Comparison of ENCODE assay signal across 15 mouse cellular contexts in the genomic region with DNA sequence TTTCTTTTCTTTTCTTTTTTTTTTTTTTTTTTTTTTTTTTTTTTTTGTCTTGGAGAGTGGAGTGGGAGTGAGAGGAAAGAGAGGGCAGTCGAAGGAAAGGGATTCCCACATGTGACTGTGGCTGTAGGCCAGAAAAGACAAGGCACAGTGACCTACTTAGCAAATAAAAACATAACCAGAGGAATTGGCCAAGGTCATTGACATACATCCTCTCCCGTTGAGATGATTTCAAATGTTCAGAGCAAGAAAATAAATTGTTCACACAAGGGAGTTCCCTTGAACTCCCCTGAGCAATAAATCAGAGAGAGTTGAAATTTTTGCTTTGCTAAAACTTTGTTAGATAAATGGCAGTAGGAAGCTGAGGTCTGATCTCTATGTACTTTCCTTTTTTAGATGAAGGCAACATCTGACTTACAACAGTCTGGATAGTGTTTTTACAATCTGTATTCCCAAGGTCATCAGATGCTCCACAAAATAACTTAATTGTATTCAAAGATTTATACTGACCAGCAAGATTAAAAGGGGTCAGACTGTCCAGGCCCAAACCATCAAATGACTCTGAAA.
A peak's percentile ranks its signal among the peaks of the same experiment; 100 is the strongest.
DNase-seq lines count a peak whose midpoint lies in the region; ATAC-seq and TF ChIP-seq lines count a peak whose summit lies in the region.
"Had no signal": no experiment of that assay in that cellular context is flagged by ENCODE, and none has a peak within 500 bp of the region (broad histone marks: within the 10 kb centered on the region; RNA-seq: fewer than 3 reads in every experiment).

No protein-coding gene starts in this region.

- no peaks in the 10 kb centered on the region for H3K36me3 ChIP-seq in hindbrain, postnatal 0 days (ENCODE audit: insufficient read depth, low read length)
- no peaks in the 10 kb centered on the region for H3K36me3 ChIP-seq in hindbrain, embryonic 16.5 days (ENCODE audit: control insufficient read depth, insufficient read depth, low read length)
- H3K36me3 ChIP-seq: G1E; heart, embryonic 15.5 days; intestine, embryonic 15.5 days; liver, embryonic 15.5 days; neural tube, embryonic 13.5 days had no signal

- ATAC-seq in cerebellum, adult (ENCODE audit: insufficient number of reproducible peaks, low FRiP score, low TSS enrichment): no peak
- no peak for ATAC-seq in hindbrain, postnatal 0 days
- ATAC-seq in hindbrain, embryonic 16.5 days: no peak
- ATAC-seq: intestine, embryonic 15.5 days had no signal

- no peaks in the 10 kb centered on the region for H3K27me3 ChIP-seq in hindbrain, postnatal 0 days (ENCODE audit: insufficient read depth, low read length)
- no peaks in the 10 kb centered on the region for H3K27me3 ChIP-seq in hindbrain, embryonic 16.5 days (replicated peaks; ENCODE audit: control insufficient read depth, insufficient read depth, low read length)
- H3K27me3 ChIP-seq: heart, embryonic 15.5 days; intestine, embryonic 15.5 days; liver, embryonic 15.5 days; megakaryocyte, embryonic 14.5 days; neural tube, embryonic 13.5 days had no signal

- no peak overlapping the region for H3K27ac ChIP-seq in hindbrain, postnatal 0 days
- no peak overlapping the region for H3K27ac ChIP-seq in hindbrain, embryonic 16.5 days (ENCODE audit: low read depth, low read length)
- H3K27ac ChIP-seq: heart, embryonic 15.5 days; intestine, embryonic 15.5 days; liver, embryonic 15.5 days; neural tube, embryonic 13.5 days had no signal

- H3K9me3 ChIP-seq in hindbrain, postnatal 0 days (ENCODE audit: low read length): no peaks in the 10 kb centered on the region
- H3K9me3 ChIP-seq in hindbrain, embryonic 16.5 days (ENCODE audit: control insufficient read depth, low read length): no peaks in the 10 kb centered on the region
- H3K9me3 ChIP-seq: G1E; heart, embryonic 15.5 days; intestine, embryonic 15.5 days; liver, embryonic 15.5 days; megakaryocyte, embryonic 14.5 days; neural tube, embryonic 13.5 days had no signal

- no peak overlapping the region for H3K4me2 ChIP-seq in hindbrain, postnatal 0 days (ENCODE audit: low read depth, low read length)
- no peak overlapping the region for H3K4me2 ChIP-seq in hindbrain, embryonic 16.5 days (ENCODE audit: low read length)
- H3K4me2 ChIP-seq: heart, embryonic 15.5 days; intestine, embryonic 15.5 days; liver, embryonic 15.5 days; neural tube, embryonic 13.5 days had no signal

- no peak for TF ChIP-seq CTCF in hindbrain, postnatal 0 days (IDR thresholded peaks at IDR 0.05; ENCODE audit: low read depth)

- H3K4me3 ChIP-seq in hindbrain, postnatal 0 days (ENCODE audit: low read length): no peak overlapping the region
- no peak overlapping the region for H3K4me3 ChIP-seq in hindbrain, embryonic 16.5 days (ENCODE audit: low read length)
- H3K4me3 ChIP-seq: heart, embryonic 15.5 days; intestine, embryonic 15.5 days; liver, embryonic 15.5 days; megakaryocyte, embryonic 14.5 days; neural tube, embryonic 13.5 days had no signal

- no peaks in the 10 kb centered on the region for H3K4me1 ChIP-seq in hindbrain, postnatal 0 days (ENCODE audit: insufficient read depth, low read length)
- no peaks in the 10 kb centered on the region for H3K4me1 ChIP-seq in hindbrain, embryonic 16.5 days (ENCODE audit: control insufficient read depth, insufficient read depth, low read depth, low read length)
- H3K4me1 ChIP-seq: heart, embryonic 15.5 days; intestine, embryonic 15.5 days; liver, embryonic 15.5 days; megakaryocyte, embryonic 14.5 days; neural tube, embryonic 13.5 days had no signal

- no peak overlapping the region for H3K9ac ChIP-seq in hindbrain, postnatal 0 days (replicated peaks; ENCODE audit: low read length)
- H3K9ac ChIP-seq in hindbrain, embryonic 16.5 days (ENCODE audit: low read depth, low read length): no peak overlapping the region
- H3K9ac ChIP-seq: heart, embryonic 15.5 days; intestine, embryonic 15.5 days; liver, embryonic 15.5 days; neural tube, embryonic 13.5 days had no signal

- WGBS in hindbrain, postnatal 0 days: 49% methylated on average over 2 of the region's 2 CpGs
- WGBS in hindbrain, embryonic 16.5 days: 62% methylated on average over 2 of the region's 2 CpGs

- peak; percentile 2 to 5 for DNase-seq in cerebellum, postnatal 14 days
- DNase-seq in hindbrain, postnatal 0 days (ENCODE audit: low spot score): peak; percentile 27
- DNase-seq in adrenal gland, postnatal 25 days: peak; percentile 16
- DNase-seq in kidney, postnatal 10 days: peak; percentile 66
- no peak for DNase-seq in retina, postnatal 1 day
- no peak for DNase-seq in thymus, postnatal 0 days (ENCODE audit: low spot score)
- DNase-seq: right cerebral cortex, postnatal 4 days had no signal

Comparison
In these comparisons a context has a peak if more than half of its experiments do, and no peak if none do; other contexts are left out.
1. DNase-seq: peak in cerebellum, postnatal 14 days (2 of 2), hindbrain, postnatal 0 days (single experiment), adrenal gland, postnatal 25 days (single experiment) and kidney, postnatal 10 days (single experiment); none in retina, postnatal 1 day (single experiment) and thymus, postnatal 0 days (single experiment).